ENCODE assay signal across 25 mouse cellular contexts in the genomic region with DNA sequence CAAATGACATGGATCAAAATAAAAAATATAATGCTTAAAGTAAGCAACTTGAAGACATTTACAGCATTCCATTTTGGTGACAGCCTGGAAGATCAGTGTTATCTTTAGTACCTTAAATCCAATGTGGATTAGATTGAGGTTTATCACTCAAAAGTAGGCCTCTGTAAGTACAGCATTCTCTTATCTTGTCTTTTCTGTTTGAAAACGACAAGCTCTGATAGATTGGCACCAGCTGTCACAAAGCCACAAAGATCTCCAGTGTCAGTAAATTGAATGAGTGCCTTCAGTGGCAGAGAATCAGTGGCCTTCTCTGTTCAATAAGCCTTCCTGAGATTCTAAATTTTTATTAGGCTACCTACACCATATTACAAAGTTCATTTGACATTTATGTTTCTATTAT.
"Had no signal": no experiment of that assay in that cellular context is flagged by ENCODE, and none has a peak within 500 bp of the region (broad histone marks: within the 10 kb centered on the region; RNA-seq: fewer than 3 reads in every experiment).

No protein-coding gene starts in this region.

- H3K27ac ChIP-seq: embryonic facial prominence, embryonic 10.5 days; embryonic facial prominence, embryonic 12.5 days; embryonic facial prominence, embryonic 13.5 days; embryonic facial prominence, embryonic 15.5 days; forebrain, embryonic 10.5 days; forebrain, embryonic 12.5 days; forebrain, embryonic 13.5 days; forebrain, embryonic 15.5 days; gastrocnemius, adult 2 months; heart, adult 2 months had no signal

- DNase-seq: cerebellum, adult 9-10 months; cerebellum, adult 9-11 months; cerebellum, postnatal 10 days; cerebellum, postnatal 14 days; cerebellum, postnatal 25 days; cerebellum, postnatal 36 days; embryo, embryonic 11 days; forebrain, postnatal 0 days; gastrocnemius, adult 2 months; gastrocnemius, postnatal 10 days; gastrocnemius, postnatal 14 days; gastrocnemius, postnatal 25 days; gastrocnemius, postnatal 36 days; heart, adult 11 months; heart, adult 18-20 months; heart, adult 2 months had no signal

- H3K4me3 ChIP-seq: embryonic facial prominence, embryonic 10.5 days; embryonic facial prominence, embryonic 12.5 days; embryonic facial prominence, embryonic 13.5 days; embryonic facial prominence, embryonic 15.5 days; erythroblast, embryonic 14.5 days; forebrain, embryonic 10.5 days; forebrain, embryonic 12.5 days; forebrain, embryonic 13.5 days; forebrain, embryonic 15.5 days; gastrocnemius, adult 2 months; heart, adult 2 months had no signal

- H3K9me3 ChIP-seq: embryonic facial prominence, embryonic 10.5 days; embryonic facial prominence, embryonic 12.5 days; embryonic facial prominence, embryonic 13.5 days; embryonic facial prominence, embryonic 15.5 days; forebrain, embryonic 10.5 days; forebrain, embryonic 12.5 days; forebrain, embryonic 13.5 days; forebrain, embryonic 15.5 days had no signal

- H3K4me1 ChIP-seq: embryonic facial prominence, embryonic 10.5 days; embryonic facial prominence, embryonic 12.5 days; embryonic facial prominence, embryonic 13.5 days; embryonic facial prominence, embryonic 15.5 days; forebrain, embryonic 10.5 days; forebrain, embryonic 12.5 days; forebrain, embryonic 13.5 days; forebrain, embryonic 15.5 days had no signal

- H3K27me3 ChIP-seq: embryonic facial prominence, embryonic 12.5 days; embryonic facial prominence, embryonic 13.5 days; embryonic facial prominence, embryonic 15.5 days; forebrain, embryonic 12.5 days; forebrain, embryonic 13.5 days; forebrain, embryonic 15.5 days had no signal

- H3K9ac ChIP-seq: embryonic facial prominence, embryonic 12.5 days; embryonic facial prominence, embryonic 13.5 days; embryonic facial prominence, embryonic 15.5 days; forebrain, embryonic 12.5 days; forebrain, embryonic 13.5 days; forebrain, embryonic 15.5 days; forebrain, postnatal 0 days had no signal

- H3K36me3 ChIP-seq: embryonic facial prominence, embryonic 10.5 days; embryonic facial prominence, embryonic 12.5 days; embryonic facial prominence, embryonic 13.5 days; embryonic facial prominence, embryonic 15.5 days; forebrain, embryonic 10.5 days; forebrain, embryonic 12.5 days; forebrain, embryonic 15.5 days had no signal
